Mouse (Mus musculus) forebrain, postnatal 0 days (tissue): ENCODE results near the gene Cstad. TPM values are rescaled to one million over a fixed set of nuclear protein-coding genes. Genes with fewer than 3 reads are reported as not detected.
A peak's percentile ranks its signal among the peaks of the same experiment; 100 is the strongest.

Experiments
- ATAC-seq: fragments of 200-750 bp; cut with Nextera tagmentation; 2 replicates; pipeline ENCODE4 v1.8.0; 2017; ENCODE audit warnings: mild to moderate bottlenecking, moderate library complexity
- DNase-seq: peaks from one replicate; pipeline ENCODE4 v3.0.0-alpha.2; 2015
- H3K27ac ChIP-seq: fragments of 300-500 bp; sonication (generic); 2 replicates; pipeline ENCODE4 v1.5.1; 2014; ENCODE audit warnings: low read depth, mild to moderate bottlenecking, antibody characterized with exemption, low read length, moderate library complexity, mixed read lengths
- H3K27me3 ChIP-seq: fragments of 300-500 bp; sonication (generic); 2 replicates; pipeline ENCODE4 v1.6.1; 2014; ENCODE audit warnings: mild to moderate bottlenecking, low read length, mixed read lengths; ENCODE audit not compliant: insufficient read depth
- H3K36me3 ChIP-seq: fragments of 300-500 bp; sonication (generic); 2 replicates; pipeline ENCODE4 v1.6.1; 2014; ENCODE audit warnings: mild to moderate bottlenecking, moderate library complexity; ENCODE audit not compliant: insufficient read depth
- H3K4me1 ChIP-seq: fragments of 300-500 bp; sonication (generic); 2 replicates; pipeline ENCODE4 v1.6.1; 2014; ENCODE audit warnings: antibody characterized with exemption; ENCODE audit not compliant: insufficient read depth
- H3K4me2 ChIP-seq: fragments of 300-500 bp; sonication (generic); 2 replicates; pipeline ENCODE4 v1.6.1; 2014; ENCODE audit warnings: low read depth, mild to moderate bottlenecking, moderate library complexity
- H3K4me3 ChIP-seq: fragments of 300-500 bp; sonication (generic); 2 replicates; pipeline ENCODE4 v1.5.1; 2014; ENCODE audit warnings: low read depth, low read length, mixed read lengths
- H3K9ac ChIP-seq: fragments of 300-500 bp; sonication (generic); 2 replicates; pipeline ENCODE4 v1.6.1; 2014; ENCODE audit warnings: mild to moderate bottlenecking
- H3K9me3 ChIP-seq: fragments of 300-500 bp; sonication (generic); 2 replicates; pipeline ENCODE4 v1.6.1; 2016; ENCODE audit warnings: low read length
- CTCF ChIP-seq: sonication (generic); IDR thresholded peaks from 2 replicates; pipeline ENCODE4 v1.5.1; 2016; ENCODE audit warnings: antibody characterized with exemption, control low read depth, low read depth
- WGBS: fragments of 180-500 bp; shearing (Covaris S2); extraction: QIAGEN DNeasy Blood & Tissue Kit; methylation state at CpG from one replicate; pipeline ENCODE4 v1.1.7; 2014; 5-methylcytosine and 5-hydroxymethylcytosine counted together
- polyA plus RNA-seq: library from polyadenylated mRNA; unstranded; fragments of >200 nt; fragmentation: Nextera tagmentation; extraction: Ambion mirVana; gene quantifications from 2 replicates; pipeline ENCODE4 v1.2.1, GENCODE M21; 2015
- total RNA-seq: library from RNA; depleted of rRNA; stranded (reverse); fragments of >200 nt; gene quantifications from 2 replicates; pipeline ENCODE4 v1.2.3, GENCODE M21; 2014

Gene Cstad
- total and polyA plus RNA-seq, 2 experiments from 2014 or later: 1.2 to 4.1 TPM

DNA sequence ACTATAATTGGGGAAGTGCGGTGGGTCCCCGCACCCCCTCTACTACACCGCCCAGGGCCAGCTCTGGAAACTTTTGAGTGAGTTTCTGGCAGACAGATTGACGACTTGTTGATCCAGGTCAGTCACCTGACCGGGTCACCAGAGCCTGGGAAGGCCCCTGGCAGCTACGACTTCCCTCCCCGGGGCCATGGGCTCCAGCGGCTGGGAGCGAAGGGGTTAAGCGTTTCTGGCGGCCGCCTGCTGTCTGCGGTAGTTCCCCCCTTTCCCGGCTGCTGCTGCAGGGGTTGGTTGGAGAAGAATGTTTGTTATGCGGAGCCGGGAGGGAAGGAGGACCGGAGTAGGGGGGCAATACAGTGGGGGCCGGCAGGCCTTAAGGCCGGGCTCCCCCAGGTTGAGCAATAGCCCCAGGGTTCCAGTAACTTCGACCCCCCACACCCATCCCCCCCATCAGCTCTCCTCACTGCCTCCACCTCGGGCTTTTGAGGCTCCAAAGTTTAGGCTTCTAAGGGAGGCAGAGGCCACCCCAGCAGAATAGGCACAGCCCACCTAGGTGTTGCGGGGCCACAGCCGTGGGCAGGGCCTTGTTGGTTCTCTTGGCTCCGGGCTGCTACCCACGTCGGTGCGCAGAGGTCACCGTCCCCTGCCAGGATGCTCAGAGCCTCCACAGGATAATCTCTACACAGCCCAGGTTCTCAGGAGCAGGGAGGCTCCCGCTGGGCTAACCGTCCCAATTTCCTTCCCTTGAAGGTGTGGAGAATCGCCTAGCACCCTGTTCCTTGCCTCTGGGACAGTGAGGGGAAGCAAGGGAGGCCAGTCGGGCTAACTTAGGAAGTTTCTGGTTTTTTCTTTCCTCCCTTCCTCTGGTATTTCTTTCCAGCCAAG, 10.3 kb downstream of the Cstad start:
- no peak for TF ChIP-seq CTCF
- no peak overlapping the region for H3K4me3 ChIP-seq
- H3K27me3 ChIP-seq: no peaks in the 10 kb centered on the region
- 0 out of 2 replicates have a peak overlapping the region, but pooled peaks have one; percentile 15 for H3K27ac ChIP-seq
- H3K9ac ChIP-seq: 0 out of 2 replicates have a peak overlapping the region, but pooled peaks have one; percentile 14
- peak; percentile 36 for DNase-seq
- no peaks in the 10 kb centered on the region for H3K9me3 ChIP-seq
- ATAC-seq: no peak
- H3K4me2 ChIP-seq: peak overlapping the region; percentile 37
- H3K4me1 ChIP-seq: peaks cover 19% of the 10 kb centered on the region
- WGBS: 5% methylated on average over 31 of the region's 32 CpGs
- no peaks in the 10 kb centered on the region for H3K36me3 ChIP-seq

DNA sequence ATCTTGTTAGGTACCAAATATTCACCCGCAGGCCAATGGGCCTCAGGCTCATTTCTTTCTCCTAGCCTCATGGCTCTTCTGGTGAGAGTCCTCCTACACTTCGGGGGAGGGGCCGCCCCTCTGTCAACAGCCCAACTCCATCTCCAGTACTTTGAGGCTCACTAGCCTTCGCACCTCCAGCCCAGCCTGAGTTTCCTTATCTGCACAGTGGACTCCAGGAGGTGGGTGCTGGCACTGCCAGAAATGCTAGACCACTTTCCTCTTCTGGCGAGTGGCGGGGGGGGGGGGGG, 10.9 kb downstream of the Cstad start:
- TF ChIP-seq CTCF: no peak
- ATAC-seq (no peak), DNase-seq (no peak)
- Histone ChIP-seq H3K4me2 (no peak overlapping the region), H3K27me3 (no peaks in the 10 kb centered on the region), H3K9ac (no peak overlapping the region), H3K27ac (no peak overlapping the region), H3K4me1 (peaks cover 17% of the 10 kb centered on the region), H3K4me3 (no peak overlapping the region), H3K9me3 (no peaks in the 10 kb centered on the region), H3K36me3 (no peaks in the 10 kb centered on the region)
- 24% methylated on average over 4 of the region's 6 CpGs for WGBS

DNA sequence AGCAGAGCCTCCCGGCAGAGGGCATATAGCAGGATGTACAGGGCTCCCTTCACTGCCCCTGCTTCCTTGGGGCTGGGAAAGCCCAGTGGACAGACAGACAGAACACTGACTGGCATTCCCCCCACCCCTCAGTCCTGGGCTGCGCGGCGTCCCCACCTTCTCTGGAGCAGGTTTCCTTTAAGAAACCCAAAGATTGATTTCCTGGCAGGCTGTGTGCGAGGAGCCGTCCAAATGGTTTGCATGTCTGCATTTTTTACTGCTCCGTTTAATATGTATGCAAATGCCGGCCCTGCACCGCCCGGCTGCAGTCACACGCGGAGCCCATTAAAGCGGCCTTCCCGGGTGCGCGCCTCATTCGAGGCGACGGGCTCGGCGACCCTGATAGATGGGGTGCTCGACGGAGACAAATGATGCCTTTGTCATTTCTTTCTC, 11.8 kb downstream of the Cstad start:
- peak; percentile 78 for DNase-seq

DNA sequence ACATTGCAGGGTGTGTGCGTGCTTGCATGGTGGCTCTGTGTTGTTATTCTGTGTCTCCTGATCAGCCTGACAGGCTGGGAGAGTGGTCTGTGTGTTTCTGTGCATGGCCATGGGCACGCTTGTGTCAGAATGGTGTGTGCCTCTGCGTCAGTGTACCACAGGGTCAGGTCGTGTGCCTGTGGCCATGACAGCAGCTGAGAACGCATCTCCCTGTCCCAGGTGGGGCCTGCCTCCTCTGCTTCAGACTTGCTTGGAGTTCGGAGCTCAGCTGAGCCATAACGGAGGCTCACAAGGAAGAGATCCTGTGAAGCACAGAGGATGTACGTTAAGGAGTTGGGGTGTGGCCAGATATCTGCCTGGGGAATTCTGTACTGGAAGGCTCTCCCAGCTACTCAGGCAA, 13.1 kb downstream of the Cstad start:
- DNase-seq: no peak
- Histone ChIP-seq H3K27me3 (no peaks in the 10 kb centered on the region), H3K27ac (peak overlapping the region; percentile 10), H3K4me1 (peaks cover 11% of the 10 kb centered on the region), H3K9me3 (no peaks in the 10 kb centered on the region), H3K9ac (no peak overlapping the region), H3K36me3 (no peaks in the 10 kb centered on the region), H3K4me2 (no peak overlapping the region), H3K4me3 (no peak overlapping the region)
- 68% methylated on average over 8 of the region's 8 CpGs for WGBS
- no peak for ATAC-seq
- TF ChIP-seq CTCF: no peak

More for the DNA sequence above, 11.8 kb downstream of the Cstad start:
- peaks cover 12% of the 10 kb centered on the region for H3K4me1 ChIP-seq
- peak; percentile 19; the same call in 1 of the 2 replicates for TF ChIP-seq CTCF
- peak; percentile 66 for ATAC-seq
- H3K9ac ChIP-seq: peak overlapping the region; percentile 42
- H3K9me3 ChIP-seq: no peaks in the 10 kb centered on the region
- H3K27me3 ChIP-seq: no peaks in the 10 kb centered on the region
- H3K27ac ChIP-seq: peak overlapping the region; percentile 80
- H3K36me3 ChIP-seq: no peaks in the 10 kb centered on the region
- no peak overlapping the region for H3K4me3 ChIP-seq
- peak overlapping the region; percentile 23 for H3K4me2 ChIP-seq
- 8% methylated on average over 23 of the region's 23 CpGs for WGBS

DNA sequence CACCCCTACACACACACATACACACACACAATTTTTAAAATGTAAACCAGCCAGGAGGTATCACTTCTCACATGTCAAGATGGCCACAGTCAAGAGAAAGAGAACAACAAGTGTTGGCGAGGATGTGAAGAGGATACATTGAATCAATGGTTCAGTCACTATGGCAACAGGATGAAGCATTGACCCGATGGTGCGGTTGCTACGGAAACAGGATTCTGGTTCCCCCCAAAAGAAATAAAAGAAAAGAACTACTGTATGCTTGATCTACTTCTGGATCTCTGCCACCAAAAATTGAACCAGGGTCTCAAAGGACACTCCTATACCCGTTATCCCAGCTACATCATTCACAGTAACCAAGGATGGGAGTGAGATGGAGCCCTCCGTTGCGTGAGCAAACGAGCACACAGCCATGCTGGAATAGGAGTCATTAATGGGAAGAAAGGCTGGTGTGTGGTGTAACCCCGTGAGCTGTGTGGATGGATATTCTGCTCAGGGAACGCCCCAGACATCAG, 13.9 kb downstream of the Cstad start:
- no peak for ATAC-seq
- Histone ChIP-seq H3K4me2 (no peak overlapping the region), H3K9ac (no peak overlapping the region), H3K4me1 (peaks cover 11% of the 10 kb centered on the region), H3K27ac (no peak overlapping the region), H3K4me3 (no peak overlapping the region), H3K27me3 (no peaks in the 10 kb centered on the region), H3K36me3 (no peaks in the 10 kb centered on the region), H3K9me3 (no peaks in the 10 kb centered on the region)
- no peak for TF ChIP-seq CTCF
- peak; percentile 48 for DNase-seq
- 35% methylated on average over 10 of the region's 10 CpGs for WGBS

DNA sequence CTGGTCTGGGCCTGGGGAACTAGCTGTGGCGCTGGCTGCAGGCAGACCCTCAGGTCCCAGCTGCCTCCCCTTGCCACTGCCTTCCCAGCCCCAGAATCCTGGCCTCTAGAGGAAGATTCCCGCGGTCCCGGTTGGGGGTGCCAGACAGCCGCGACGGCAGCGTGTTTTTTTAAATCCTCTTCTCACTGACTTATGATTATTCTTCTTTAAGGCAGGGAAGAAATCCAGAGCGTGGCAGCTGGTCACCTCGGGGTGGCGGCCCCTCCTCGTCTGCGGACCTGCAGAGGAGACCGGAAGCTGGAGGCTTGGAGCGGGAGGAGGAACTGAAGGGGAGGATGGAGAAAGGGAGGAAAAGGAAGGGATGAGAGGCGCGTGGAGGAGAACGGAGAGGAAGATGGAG, 18.7 kb downstream of the Cstad start:
- peak; percentile 67 for TF ChIP-seq CTCF
- peaks cover 11% of the 10 kb centered on the region for H3K4me1 ChIP-seq
- H3K4me3 ChIP-seq: peak overlapping the region; percentile 13; the same call in 1 of the 2 replicates
- H3K27me3 ChIP-seq: no peaks in the 10 kb centered on the region
- no peaks in the 10 kb centered on the region for H3K36me3 ChIP-seq
- no peaks in the 10 kb centered on the region for H3K9me3 ChIP-seq
- H3K9ac ChIP-seq: peak overlapping the region; percentile 31
- WGBS: 0% methylated on average over 18 of the region's 18 CpGs
- H3K4me2 ChIP-seq: peak overlapping the region; percentile 41
- peak overlapping the region; percentile 84 for H3K27ac ChIP-seq
- DNase-seq: peak; percentile 87
- ATAC-seq: peak; percentile 81
